Mouse (Mus musculus): ENCODE measurements around the gene H2afy.

DNA sequence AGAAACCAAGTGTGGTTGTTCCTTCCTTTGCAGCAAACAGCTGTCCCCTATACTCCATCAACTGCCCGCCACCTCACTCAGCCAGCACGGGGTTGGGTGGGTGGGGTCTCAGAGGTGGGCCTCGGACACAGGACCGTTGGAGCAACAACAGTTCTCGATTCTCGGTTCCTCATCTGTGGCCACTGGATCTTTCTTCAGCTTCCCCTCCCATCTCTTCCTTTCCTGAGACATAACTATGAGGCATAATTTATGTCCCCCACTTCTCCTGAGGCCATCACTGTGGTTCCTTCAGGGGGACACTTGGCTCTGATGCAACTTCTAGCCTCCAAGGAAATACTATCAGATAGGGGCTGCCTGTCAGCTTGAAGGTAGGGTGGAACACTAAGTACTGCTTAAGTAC, 26.7 kb upstream of the H2afy start:
- TF ChIP-seq CTCF (IDR thresholded peaks at IDR 0.05; ENCODE audit: insufficient read depth, low read length) (no peak), POLR2A (IDR thresholded peaks at IDR 0.05; ENCODE audit: borderline replicate concordance, extremely low read depth, low read depth, low read length) (no peak)

Data from lung, adult 2 months (tissue).